Mouse (Mus musculus) effector memory CD4-positive, alpha-beta T cell, adult 7 months (primary cell): ENCODE results near the gene Gm5938. TPM values are rescaled to one million over a fixed set of nuclear protein-coding genes. Genes with fewer than 3 reads are reported as not detected.

Experiments used
- polyA plus RNA-seq: library from polyadenylated mRNA; unstranded; fragments of 100-300 nt; shearing (Covaris generic); gene quantifications from one replicate; pipeline ENCODE4 v1.2.1, GENCODE M21; 2017

The Gm5938 gene
- not detected for polyA plus RNA-seq

GRCm38 (mm10) chrX:78125167-78125566 lies at the start of gene Gm5938:
TSS of gene Gm5938 (plus strand) at chrX:78125467.

GRCm38 (mm10) chrX:78091274-78091673 lies 34.0 kb upstream of the Gm5938 start, which contains the start of gene Obp1a:
TSS of gene Obp1a (minus strand) at chrX:78091374.

Other genes starting within 250 kb of the Gm5938 start
- gene 5430402E10Rik, start 200.4 kb upstream of the Gm5938 start, polyA plus RNA-seq, result not detected
- gene Obp1a, start 34.1 kb upstream of the Gm5938 start, polyA plus RNA-seq, result not detected
- not detected for gene Obp1b, start 61.3 kb downstream of the Gm5938 start, polyA plus RNA-seq
- gene Gm14743, start 120.5 kb downstream of the Gm5938 start, polyA plus RNA-seq, result not detected
- not detected for gene 4930480E11Rik, start 244.2 kb downstream of the Gm5938 start, polyA plus RNA-seq